In the genomic region with DNA sequence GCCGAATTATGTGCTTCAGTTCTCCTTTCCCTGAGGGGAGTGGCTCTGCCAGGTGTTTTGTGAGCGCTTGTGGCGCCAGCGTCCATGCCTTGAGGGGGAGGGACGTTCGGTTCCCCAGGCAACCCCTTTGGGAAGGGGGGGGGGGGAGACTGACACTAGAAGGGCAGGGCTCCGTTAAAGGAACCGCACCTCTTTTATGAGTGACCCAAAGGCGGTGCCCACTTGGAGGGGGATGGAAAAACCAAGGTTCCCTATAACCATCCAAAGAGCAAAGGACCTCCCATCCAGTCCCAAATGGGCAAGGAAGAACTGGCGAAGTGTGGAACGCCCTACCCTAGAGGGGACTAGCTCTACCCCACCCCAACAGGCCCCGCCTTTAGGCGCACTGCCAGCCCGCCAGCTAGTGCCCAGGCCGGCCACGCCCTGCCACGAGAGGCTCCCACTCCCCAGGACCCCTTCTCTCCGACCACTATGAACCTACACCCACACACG, we compare ENCODE assay signal across 8 mouse cellular contexts. TPM values are rescaled to one million over a fixed set of nuclear protein-coding genes. Genes with fewer than 3 reads are reported as not detected.
A peak's percentile ranks its signal among the peaks of the same experiment; 100 is the strongest.
DNase-seq lines count a peak whose midpoint lies in the region; ATAC-seq and TF ChIP-seq lines count a peak whose summit lies in the region.

No protein-coding gene starts in this region.

- H3K79me2 ChIP-seq in macrophage (ENCODE audit: inconsistent target), result peaks cover 14% of the 10 kb centered on the region

- peak overlapping the region; percentile 81 for H3K27ac ChIP-seq in ES-Bruce4 (ENCODE audit: insufficient read depth, low read length)
- H3K27ac ChIP-seq in heart, postnatal 0 days (ENCODE audit: low read depth), result peak overlapping the region; percentile 82
- H3K27ac ChIP-seq in macrophage, result peak overlapping the region; percentile 82

- ATAC-seq in erythroblast, adult 5-6 weeks (replicated peaks; ENCODE audit: low FRiP score, poor library complexity, severe bottlenecking), result peak; percentile 73
- peak; percentile 78 for ATAC-seq in heart, postnatal 0 days (ENCODE audit: insufficient read depth, low read depth)

- H3K4me3 ChIP-seq in ES-Bruce4 (ENCODE audit: low read depth, low read length) (peak overlapping the region; percentile 91), macrophage (ENCODE audit: inconsistent target) (peak overlapping the region; percentile 67)
- H3K4me3 ChIP-seq in heart, postnatal 0 days (ENCODE audit: low read depth, low read length), result peak overlapping the region; percentile 63

- no peak for TF ChIP-seq EP300 in ES-Bruce4 (IDR thresholded peaks at IDR 0.05; ENCODE audit: insufficient read depth, low read depth, low read length)
- no peak for TF ChIP-seq EP300 in heart, postnatal 0 days (IDR thresholded peaks at IDR 0.05; ENCODE audit: low read depth)

- no peak for TF ChIP-seq CTCF in ES-Bruce4 (IDR thresholded peaks at IDR 0.05; ENCODE audit: low read depth, low read length)
- no peak for TF ChIP-seq CTCF in heart, postnatal 0 days (IDR thresholded peaks at IDR 0.05; ENCODE audit: low read depth)

- 22% methylated on average over 19 of the region's 19 CpGs for WGBS in heart, postnatal 0 days
- WGBS in macrophage (ENCODE audit: missing documents), result 32% methylated on average over 11 of the region's 19 CpGs

- no peak for TF ChIP-seq POLR2A in ES-Bruce4 (IDR thresholded peaks at IDR 0.05; ENCODE audit: insufficient read depth, low read length)

- no peaks in the 10 kb centered on the region for H3K27me3 ChIP-seq in ES-Bruce4 (ENCODE audit: control insufficient read depth, insufficient read depth, low read length, poor library complexity, severe bottlenecking)
- no peaks in the 10 kb centered on the region for H3K27me3 ChIP-seq in heart, postnatal 0 days (ENCODE audit: control insufficient read depth, insufficient read depth, low read length)

- H3K36me3 ChIP-seq in ES-Bruce4 (ENCODE audit: control insufficient read depth, insufficient read depth, low read length, poor library complexity, severe bottlenecking) (peaks cover 6% of the 10 kb centered on the region; the same call in 1 of the 2 replicates), macrophage (ENCODE audit: inconsistent target) (no peaks in the 10 kb centered on the region)
- peaks cover 21% of the 10 kb centered on the region for H3K36me3 ChIP-seq in heart, postnatal 0 days (replicated peaks; ENCODE audit: control insufficient read depth, insufficient read depth, low read length)

- H3K9me3 ChIP-seq in ES-Bruce4 (replicated peaks; ENCODE audit: control insufficient read depth, insufficient read depth, low read length, poor library complexity, severe bottlenecking), result no peaks in the 10 kb centered on the region
- H3K9me3 ChIP-seq in heart, postnatal 0 days (replicated peaks; ENCODE audit: control insufficient read depth, low read length), result no peaks in the 10 kb centered on the region

- H3K4me2 ChIP-seq in heart, postnatal 0 days (ENCODE audit: low read depth, low read length), result peak overlapping the region; percentile 69

- DNase-seq in adrenal gland, adult 2 months, result peak; percentile 82
- no peak for DNase-seq in heart, postnatal 0 days (ENCODE audit: low spot score)
- DNase-seq in kidney, postnatal 14 days, result peak; percentile 71
- peak; percentile 77 for DNase-seq in right cerebral cortex, postnatal 4 days
- no peak for DNase-seq in layer of hippocampus, postnatal 25 days (ENCODE audit: extremely low spot score in 1 of 2, low spot score in 1 of 2)

- H3K9ac ChIP-seq in ES-Bruce4 (ENCODE audit: low read depth, poor library complexity, severe bottlenecking), result peak overlapping the region; percentile 60
- H3K9ac ChIP-seq in heart, postnatal 0 days (replicated peaks; ENCODE audit: low read depth, low read length), result peak overlapping the region; percentile 70

- no peaks in the 10 kb centered on the region for H3K4me1 ChIP-seq in ES-Bruce4 (ENCODE audit: control insufficient read depth, insufficient read depth, low read length)
- H3K4me1 ChIP-seq in heart, postnatal 0 days (ENCODE audit: control insufficient read depth, insufficient read depth), result 0 out of 2 replicates have a peak, but pooled peaks cover 12% of the 10 kb centered on the region

RNA-seq across cellular contexts. Expression of a gene that starts 0.8 kb away (rescaled TPM):
- polyA plus RNA-seq in ES-Bruce4 (2011; ENCODE audit: insufficient read depth, insufficient read length, low read depth, missing spikeins) (239 and 246 TPM in 2 replicates), macrophage (2018) (83.8 to 185 TPM (median 133 TPM) in 3 replicates)
- total RNA-seq in adrenal gland, adult 2 months (2021), result 10 to 100 TPM; 72.7 to 93.7 TPM
- 87.0 and 88.3 TPM in 2 replicates for polyA plus RNA-seq in adrenal gland, adult 2 months (2012; rRNA removed)
- 137 and 180 TPM in 2 replicates for total RNA-seq in erythroblast, adult 5-6 weeks (2015; ENCODE audit: low replicate concordance)
- total RNA-seq in erythroblast, adult 5-6 weeks (2017; ENCODE audit: low replicate concordance), result 26.9 and 37.0 TPM in 2 replicates
- total RNA-seq in heart, postnatal 0 days (2014; rRNA removed; ENCODE audit: low replicate concordance), result 134 and 184 TPM in 2 replicates
- 91.1 and 95.7 TPM in 2 replicates for polyA plus RNA-seq in heart, postnatal 0 days (2015; fragmentation: Nextera tagmentation; extraction: Ambion mirVana)
- total RNA-seq in macrophage (2018; cell fraction: chromatin; rRNA removed), result 10 to 100 TPM in 7 of 26 experiments, 1 to 10 TPM in 17, under 1 TPM in 1, not detected in 1; 1.00 to 20.2 (median 7.3) TPM
- total RNA-seq in macrophage (2018; cell fraction: cytosol; rRNA removed), result 100 to 1,000 TPM in 9 of 26 experiments, 10 to 100 TPM in 17; 48.2 to 120 (median 92.1) TPM
- total RNA-seq in macrophage (2018; cell fraction: nucleus; rRNA removed), result 100 to 1,000 TPM in 1 of 26 experiments, 10 to 100 TPM in 25; 11.9 to 121 (median 30.6) TPM
- 1 to 10 TPM; 5.0 to 6.2 TPM for total RNA-seq in layer of hippocampus, postnatal 25 days (2021)

RNA-seq across cellular contexts. Expression of a gene that starts 10.6 kb away (rescaled TPM):
- polyA plus RNA-seq in ES-Bruce4 (2011; ENCODE audit: insufficient read depth, insufficient read length, low read depth, missing spikeins) (not detected in 2 replicates), macrophage (2018) (0.14 TPM in 1 of 3 replicates, not detected in the others)
- under 1 TPM; 0.35 to 0.76 TPM for total RNA-seq in adrenal gland, adult 2 months (2021)
- polyA plus RNA-seq in adrenal gland, adult 2 months (2012; rRNA removed), result 0.77 and 2.5 TPM in 2 replicates
- total RNA-seq in erythroblast, adult 5-6 weeks (2015; ENCODE audit: low replicate concordance), result not detected in 2 replicates
- 0.09 TPM in 1 of 2 replicates, not detected in the other for total RNA-seq in erythroblast, adult 5-6 weeks (2017; ENCODE audit: low replicate concordance)
- total RNA-seq in heart, postnatal 0 days (2014; rRNA removed; ENCODE audit: low replicate concordance), result 1.1 and 2.0 TPM in 2 replicates
- polyA plus RNA-seq in heart, postnatal 0 days (2015; fragmentation: Nextera tagmentation; extraction: Ambion mirVana), result 1.5 and 1.8 TPM in 2 replicates
- not detected for total RNA-seq in macrophage (2018; cell fraction: chromatin; rRNA removed)
- not detected for total RNA-seq in macrophage (2018; cell fraction: cytosol; rRNA removed)
- not detected for total RNA-seq in macrophage (2018; cell fraction: nucleus; rRNA removed)
- under 1 TPM; 0.17 to 0.77 TPM for total RNA-seq in layer of hippocampus, postnatal 25 days (2021)

RNA-seq across cellular contexts. Expression of a gene that starts 13.4 kb away (rescaled TPM):
- polyA plus RNA-seq in ES-Bruce4 (2011; ENCODE audit: insufficient read depth, insufficient read length, low read depth, missing spikeins) (5.8 and 6.1 TPM in 2 replicates), macrophage (2018) (3.0 to 3.4 TPM (median 3.2 TPM) in 3 replicates)
- 10 to 100 TPM in 1 of 2 experiments, 1 to 10 TPM in 1; 10.0 to 12.3 TPM for total RNA-seq in adrenal gland, adult 2 months (2021)
- polyA plus RNA-seq in adrenal gland, adult 2 months (2012; rRNA removed), result 46.0 and 46.4 TPM in 2 replicates
- 2.5 and 5.0 TPM in 2 replicates for total RNA-seq in erythroblast, adult 5-6 weeks (2015; ENCODE audit: low replicate concordance)
- total RNA-seq in erythroblast, adult 5-6 weeks (2017; ENCODE audit: low replicate concordance), result 1.0 and 2.1 TPM in 2 replicates
- 9.2 and 15.7 TPM in 2 replicates for total RNA-seq in heart, postnatal 0 days (2014; rRNA removed; ENCODE audit: low replicate concordance)
- polyA plus RNA-seq in heart, postnatal 0 days (2015; fragmentation: Nextera tagmentation; extraction: Ambion mirVana), result 7.9 and 8.1 TPM in 2 replicates
- 10 to 100 TPM; 10.6 to 43.9 (median 22.7) TPM for total RNA-seq in macrophage (2018; cell fraction: chromatin; rRNA removed)
- total RNA-seq in macrophage (2018; cell fraction: cytosol; rRNA removed), result 1 to 10 TPM; 1.3 to 4.3 (median 2.7) TPM
- 10 to 100 TPM in 20 of 26 experiments, 1 to 10 TPM in 6; 4.4 to 26.9 (median 12.8) TPM for total RNA-seq in macrophage (2018; cell fraction: nucleus; rRNA removed)
- total RNA-seq in layer of hippocampus, postnatal 25 days (2021), result under 1 TPM; 0.57 to 0.82 TPM

RNA-seq across cellular contexts. Expression of a gene that starts 26.5 kb away (rescaled TPM):
- 14.7 and 17.1 TPM in 2 replicates for polyA plus RNA-seq in ES-Bruce4 (2011; ENCODE audit: insufficient read depth, insufficient read length, low read depth, missing spikeins)
- 10 to 100 TPM; 55.7 to 58.4 TPM for total RNA-seq in adrenal gland, adult 2 months (2021)
- polyA plus RNA-seq in adrenal gland, adult 2 months (2012; rRNA removed), result 4.2 and 5.4 TPM in 2 replicates
- 7.9 and 13.4 TPM in 2 replicates for total RNA-seq in erythroblast, adult 5-6 weeks (2015; ENCODE audit: low replicate concordance)
- total RNA-seq in erythroblast, adult 5-6 weeks (2017; ENCODE audit: low replicate concordance), result 9.0 and 11.3 TPM in 2 replicates
- total RNA-seq in heart, postnatal 0 days (2014; rRNA removed; ENCODE audit: low replicate concordance), result 2.8 and 9.9 TPM in 2 replicates
- polyA plus RNA-seq in heart, postnatal 0 days (2015; fragmentation: Nextera tagmentation; extraction: Ambion mirVana), result 21.3 and 22.7 TPM in 2 replicates
- 10 to 100 TPM; 17.8 to 49.2 (median 31.2) TPM for total RNA-seq in macrophage (2018; cell fraction: chromatin; rRNA removed)
- 10 to 100 TPM; 24.2 to 34.3 (median 29.6) TPM for total RNA-seq in macrophage (2018; cell fraction: cytosol; rRNA removed)
- 10 to 100 TPM; 17.6 to 41.0 (median 26.6) TPM for total RNA-seq in macrophage (2018; cell fraction: nucleus; rRNA removed)
- polyA plus RNA-seq in macrophage (2018), result 27.4 to 38.3 TPM (median 28.0 TPM) in 3 replicates
- total RNA-seq in layer of hippocampus, postnatal 25 days (2021), result 10 to 100 TPM; 35.7 to 36.5 TPM

RNA-seq across cellular contexts. Expression of a gene that starts 32.2 kb away (rescaled TPM):
- polyA plus RNA-seq in ES-Bruce4 (2011; ENCODE audit: insufficient read depth, insufficient read length, low read depth, missing spikeins) (5.3 and 5.9 TPM in 2 replicates), macrophage (2018) (0.78 to 1.6 TPM (median 1.4 TPM) in 3 replicates)
- 10 to 100 TPM; 34.3 to 81.7 TPM for total RNA-seq in adrenal gland, adult 2 months (2021)
- 20.4 and 21.6 TPM in 2 replicates for polyA plus RNA-seq in adrenal gland, adult 2 months (2012; rRNA removed)
- 15.6 TPM in 1 of 2 replicates, not detected in the other for total RNA-seq in erythroblast, adult 5-6 weeks (2015; ENCODE audit: low replicate concordance)
- total RNA-seq in erythroblast, adult 5-6 weeks (2017; ENCODE audit: low replicate concordance), result 0.28 and 0.51 TPM in 2 replicates
- 1.6 TPM in 1 of 2 replicates, not detected in the other for total RNA-seq in heart, postnatal 0 days (2014; rRNA removed; ENCODE audit: low replicate concordance)
- 0.27 and 0.51 TPM in 2 replicates for polyA plus RNA-seq in heart, postnatal 0 days (2015; fragmentation: Nextera tagmentation; extraction: Ambion mirVana)
- total RNA-seq in macrophage (2018; cell fraction: chromatin; rRNA removed), result 1 to 10 TPM in 7 of 26 experiments, under 1 TPM in 8, not detected in 11; 0.29 to 2.9 (median 0.92) TPM
- total RNA-seq in macrophage (2018; cell fraction: cytosol; rRNA removed), result 1 to 10 TPM in 10 of 26 experiments, under 1 TPM in 16; 0.35 to 1.9 (median 0.76) TPM
- 1 to 10 TPM in 20 of 26 experiments, under 1 TPM in 5, not detected in 1; 0.50 to 4.2 (median 1.4) TPM for total RNA-seq in macrophage (2018; cell fraction: nucleus; rRNA removed)
- total RNA-seq in layer of hippocampus, postnatal 25 days (2021), result 1,000 to 10,000 TPM; 1,873 to 2,127 TPM

Comparison
In these comparisons a context has a peak if more than half of its experiments do, and no peak if none do; other contexts are left out.
1. DNase-seq: peak in adrenal gland, adult 2 months (single experiment), kidney, postnatal 14 days (single experiment) and right cerebral cortex, postnatal 4 days (single experiment); none in heart, postnatal 0 days (single experiment) and layer of hippocampus, postnatal 25 days (0 of 2).
2. Peak in every context shown above with its lines, with median percentiles within 50 percentile points of each other: H3K27ac ChIP-seq and H3K4me3 ChIP-seq.